Mouse (Mus musculus): ENCODE data around the gene Gm1123.

The Gm1123 gene

GRCm38 (mm10) chr9:99035575-99035974 is at the start of gene Gm1123:
Gene Gm1123 (minus strand): TSS chr9:99035715.
- no peak for DNase-seq

DNA sequence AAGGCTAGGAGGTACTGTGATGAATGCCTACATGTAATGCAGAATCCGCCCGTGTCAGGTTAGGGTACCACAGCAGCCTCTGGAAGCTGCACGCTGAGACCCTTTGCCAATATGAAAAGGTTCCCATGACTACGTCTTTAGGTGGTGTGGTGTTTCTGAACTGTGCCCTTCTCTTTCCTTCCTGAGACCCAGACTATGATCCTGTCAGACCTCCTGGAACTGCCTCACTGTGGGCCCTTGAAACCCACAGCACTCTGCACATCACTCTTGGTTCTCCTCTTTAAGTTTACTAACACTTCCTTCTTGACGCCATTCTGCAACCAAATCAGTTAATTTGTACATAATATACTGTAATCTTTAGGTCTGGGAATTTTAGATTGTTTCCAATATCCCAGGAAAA is 46.2 kb upstream of the Gm1123 start:
- no peak for DNase-seq

GRCm38 (mm10) chr9:99081308-99081707 is 45.8 kb upstream of the Gm1123 start:
- DNase-seq: no peak

- DNase-seq: no peak
These were observed 45.1 kb upstream of the Gm1123 start for GRCm38 (mm10) chr9:99080657-99081056.

- DNase-seq: no peak
These were observed 38.9 kb upstream of the Gm1123 start for GRCm38 (mm10) chr9:99074462-99074861.

DNA sequence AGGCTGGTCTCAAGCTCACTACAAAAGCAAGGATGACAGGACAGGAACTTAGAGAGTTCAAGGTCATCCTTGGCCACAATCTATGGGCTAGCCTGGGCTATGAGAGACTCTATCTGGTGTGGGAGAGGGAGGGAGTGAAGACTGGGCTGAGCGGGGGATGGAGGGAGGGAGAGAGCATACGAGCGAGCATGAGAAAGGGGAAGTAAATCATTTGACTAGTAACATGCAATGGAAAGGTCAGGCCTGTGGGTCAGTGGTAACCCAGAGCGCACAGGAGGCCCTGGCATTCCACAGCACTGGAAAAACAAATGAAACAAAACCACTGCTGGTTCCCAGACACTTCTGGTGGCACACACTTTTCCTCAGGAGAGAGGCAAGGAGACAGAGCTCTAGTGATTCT is 37.0 kb upstream of the Gm1123 start:
- no peak for DNase-seq

DNA sequence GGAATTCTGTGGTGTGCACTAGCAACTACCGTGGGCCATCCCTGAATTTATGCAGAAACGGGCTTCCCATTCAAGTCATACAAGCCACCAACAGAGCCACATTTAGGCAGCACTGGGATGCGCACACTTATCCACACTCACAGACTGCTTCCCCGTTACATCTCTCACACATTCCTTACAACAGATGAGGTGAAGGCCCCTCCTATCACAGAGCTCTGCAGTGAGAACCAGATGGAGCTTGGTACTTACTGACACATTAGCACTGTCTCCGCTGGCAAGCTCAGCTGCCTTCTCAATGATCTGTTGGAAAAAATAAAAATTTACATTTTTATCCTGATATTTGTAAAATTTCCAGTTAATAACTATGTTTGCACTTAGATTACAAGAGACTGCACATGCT is 29.8 kb upstream of the Gm1123 start:
- DNase-seq: no peak

DNA sequence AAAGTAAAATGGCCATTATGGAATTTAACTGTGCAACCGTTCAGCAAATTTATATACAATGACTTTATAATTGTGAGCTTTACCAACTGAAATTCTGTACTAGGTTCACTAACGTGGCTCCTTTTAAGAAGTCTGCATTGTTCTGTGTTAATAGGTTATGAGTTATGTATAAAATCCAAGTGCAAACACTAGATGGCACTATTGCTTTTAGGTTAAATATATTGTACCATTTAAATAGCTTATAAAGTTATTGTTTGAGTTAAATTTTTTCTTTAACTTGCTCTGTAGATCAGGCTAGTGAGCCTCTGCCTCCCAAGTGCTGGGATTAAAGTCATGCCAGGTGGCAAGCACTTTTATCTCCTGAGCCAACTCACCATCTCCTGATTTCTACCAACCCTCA is 28.7 kb upstream of the Gm1123 start:
- no peak for DNase-seq

DNA sequence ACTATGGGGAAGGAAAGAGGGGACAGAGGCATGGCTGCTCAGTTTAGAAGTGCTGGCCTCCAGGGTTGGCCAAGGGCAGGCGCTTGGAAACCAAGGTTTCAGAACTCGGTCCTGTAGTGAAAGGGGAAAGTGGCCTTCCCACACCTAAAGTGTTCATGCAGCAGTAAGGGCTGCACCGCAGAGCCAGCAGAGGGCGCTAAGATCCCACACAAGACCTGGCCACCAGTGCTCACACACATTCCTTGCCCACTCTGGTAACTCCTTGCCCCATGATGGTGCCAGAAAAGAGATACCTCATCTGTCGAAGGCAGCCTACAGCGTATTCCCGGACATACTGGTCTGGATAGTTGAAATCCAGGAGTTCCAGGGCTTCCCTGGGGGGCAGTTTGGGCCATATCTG is 27.0 kb upstream of the Gm1123 start:
- DNase-seq: peak; percentile 71

DNA sequence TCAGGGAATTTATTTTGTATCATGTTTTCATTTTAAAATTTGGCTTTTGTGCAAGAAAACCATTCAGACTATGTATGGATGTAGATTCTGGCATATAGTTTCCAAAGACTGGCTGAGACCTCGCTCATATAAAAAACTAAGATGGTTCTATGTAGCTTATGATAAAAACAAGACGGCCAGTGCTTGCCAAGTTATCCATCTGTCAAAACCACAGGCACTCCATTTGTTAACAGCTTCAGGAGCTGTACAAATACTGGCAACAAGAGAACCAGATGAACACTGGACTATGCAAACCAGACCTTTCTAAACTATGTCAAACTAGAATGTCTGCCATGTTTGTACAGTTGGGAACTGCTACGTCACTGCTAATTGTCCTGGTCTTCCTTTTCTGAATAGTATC is 22.2 kb upstream of the Gm1123 start:
- peak; percentile 62 for DNase-seq

GRCm38 (mm10) chr9:99049760-99050159 is 14.2 kb upstream of the Gm1123 start:
- no peak for DNase-seq

DNA sequence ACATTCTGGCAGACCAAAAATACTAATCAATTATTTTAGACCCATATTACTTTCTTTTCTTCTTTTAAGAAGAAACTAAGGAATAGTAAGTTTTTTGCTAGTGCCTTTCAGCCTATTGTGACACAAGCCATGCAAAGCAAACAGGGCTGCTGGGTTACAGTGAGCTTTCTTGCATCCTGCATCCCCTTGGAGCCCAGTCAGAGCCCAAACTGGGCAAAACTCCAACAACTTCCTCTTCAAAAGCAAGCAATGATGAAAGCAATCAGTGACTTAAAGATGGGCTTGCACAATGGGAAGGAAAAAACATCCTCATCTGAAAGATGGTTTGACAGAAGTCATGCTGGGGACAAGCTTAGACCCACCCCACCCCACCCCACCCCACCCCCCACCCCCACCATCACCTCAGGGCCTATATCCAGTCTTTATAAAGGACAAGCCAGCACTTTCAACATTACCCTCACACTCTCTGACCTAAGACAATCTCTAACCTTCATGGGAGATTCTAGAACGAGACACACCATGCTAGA is 13.3 kb upstream of the Gm1123 start:
- DNase-seq: no peak

GRCm38 (mm10) chr9:99044761-99045160 is 9.2 kb upstream of the Gm1123 start:
- DNase-seq: peak; percentile 64

- DNase-seq: no peak
These were observed 7.1 kb upstream of the Gm1123 start for GRCm38 (mm10) chr9:99042641-99043040.

DNA sequence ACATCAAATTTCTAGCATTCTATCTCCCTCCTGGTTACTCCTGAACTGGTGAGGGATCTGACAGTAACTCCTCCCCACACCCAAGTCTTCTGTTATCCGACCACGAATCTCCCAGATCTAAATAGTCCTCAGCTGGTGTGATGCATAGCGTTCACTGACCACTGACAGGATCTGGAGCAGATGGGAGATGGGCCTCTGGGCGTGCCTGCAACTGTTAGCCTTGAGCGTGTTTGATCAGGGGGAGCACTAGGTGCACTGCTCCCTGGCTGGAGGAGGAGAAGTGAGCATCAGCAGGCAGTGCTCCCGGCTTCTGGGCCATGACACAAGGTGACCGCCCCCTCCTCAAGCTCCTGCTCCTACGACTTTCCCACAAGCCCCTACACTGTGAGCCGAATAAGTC is 6.5 kb upstream of the Gm1123 start:
- no peak for DNase-seq

- no peak for DNase-seq
These were observed 1.4 kb downstream of the Gm1123 start for GRCm38 (mm10) chr9:99034111-99034510.

GRCm38 (mm10) chr9:99032031-99032430 is 3.5 kb downstream of the Gm1123 start:
- no peak for DNase-seq

DNA sequence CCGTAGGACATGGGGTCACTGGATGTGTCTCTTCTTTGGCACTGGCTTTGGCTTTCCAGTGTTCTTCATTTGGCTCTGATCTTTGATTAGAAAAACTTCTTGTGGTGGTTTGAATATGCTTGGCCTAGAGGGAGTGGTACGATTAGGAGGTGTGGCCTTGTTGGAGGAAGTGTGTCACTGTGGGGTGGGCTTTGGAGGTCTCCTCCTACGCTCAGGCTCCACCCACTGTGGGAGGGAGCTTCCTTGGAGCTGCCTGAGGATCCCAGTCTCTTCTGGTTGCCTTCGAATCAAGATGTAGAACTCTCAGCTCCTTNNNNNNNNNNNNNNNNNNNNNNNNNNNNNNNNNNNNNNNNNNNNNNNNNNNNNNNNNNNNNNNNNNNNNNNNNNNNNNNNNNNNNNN is 13.8 kb downstream of the Gm1123 start:
- no peak for DNase-seq

- DNase-seq: no peak
These were observed 14.3 kb downstream of the Gm1123 start for GRCm38 (mm10) chr9:99021166-99021565.

- DNase-seq: no peak
These were observed 17.8 kb downstream of the Gm1123 start for GRCm38 (mm10) chr9:99017679-99018078.

DNA sequence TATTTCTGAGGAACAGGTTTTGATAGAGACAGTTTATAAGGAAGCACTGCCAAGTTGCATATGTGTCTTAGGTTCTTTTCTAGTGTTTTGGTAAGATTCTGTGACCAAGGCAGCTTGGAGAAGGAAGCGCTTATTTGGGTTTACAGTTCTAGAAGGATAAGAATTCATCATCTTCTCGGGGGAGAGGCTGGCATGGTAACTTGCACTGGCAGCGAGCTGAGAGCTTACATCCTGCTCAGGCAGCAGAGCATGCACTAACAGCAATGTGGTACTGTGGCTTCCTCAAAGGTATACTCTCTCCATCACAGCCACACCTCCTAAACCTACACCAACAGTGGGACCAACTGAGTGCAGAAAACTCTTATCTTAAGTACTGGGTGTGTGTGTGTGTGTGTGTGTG is 18.8 kb downstream of the Gm1123 start:
- no peak for DNase-seq

GRCm38 (mm10) chr9:99016301-99016700 is 19.2 kb downstream of the Gm1123 start:
- no peak for DNase-seq

- no peak for DNase-seq
These were observed 25.7 kb downstream of the Gm1123 start for GRCm38 (mm10) chr9:99009898-99010199.

GRCm38 (mm10) chr9:99009069-99009897 is 26.2 kb downstream of the Gm1123 start:
- no peak for DNase-seq

- no peak for DNase-seq
These were observed 34.2 kb downstream of the Gm1123 start for GRCm38 (mm10) chr9:99001326-99001725.
